Mouse (Mus musculus): Measurements from ENCODE around the gene Sema4d.

The Sema4d gene

DNA sequence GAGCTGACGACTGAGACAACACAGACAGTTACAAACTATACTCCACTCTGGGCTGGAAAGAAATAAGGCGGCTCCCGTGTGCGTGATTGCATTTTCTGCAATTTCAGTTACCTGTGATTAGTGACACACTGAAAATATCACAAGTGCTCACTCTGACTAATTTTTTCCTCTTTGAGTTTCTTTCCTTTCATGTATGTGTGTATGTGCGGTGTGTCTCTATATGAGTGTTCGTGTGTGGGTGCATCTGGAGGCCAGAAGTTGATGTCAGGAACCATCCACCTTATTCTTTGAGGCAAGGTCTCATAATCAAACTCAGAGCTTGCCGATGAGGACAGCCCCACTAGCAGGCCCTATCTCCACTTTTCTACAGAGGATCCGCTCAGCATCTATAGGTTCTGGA lies 81.5 kb downstream of the Sema4d start:
- TF ChIP-seq GATA4 (IDR thresholded peaks at IDR 0.05; ENCODE audit: insufficient replicate concordance, low read length), result no peak

DNA sequence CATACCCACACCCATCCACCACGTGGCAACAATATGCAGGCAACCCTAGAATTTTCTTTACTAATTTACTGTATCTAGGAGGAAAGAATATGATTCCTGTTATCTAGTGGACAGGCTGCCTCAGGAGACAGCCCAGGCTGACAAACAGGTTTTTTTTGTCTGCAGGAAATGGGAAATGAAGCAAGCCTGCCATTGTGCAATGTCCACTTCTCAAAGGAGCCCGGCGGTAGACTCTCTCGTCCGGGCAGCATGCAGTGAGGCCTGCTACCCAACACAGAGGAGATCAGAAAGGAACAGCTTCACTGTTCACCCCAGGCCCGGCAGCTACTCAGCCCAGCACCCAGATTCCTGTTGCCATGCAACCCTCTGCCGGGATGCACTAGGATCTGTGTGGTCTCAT lies 82.8 kb downstream of the Sema4d start:
- no peak for TF ChIP-seq GATA4 (IDR thresholded peaks at IDR 0.05; ENCODE audit: insufficient replicate concordance, low read length)

DNA sequence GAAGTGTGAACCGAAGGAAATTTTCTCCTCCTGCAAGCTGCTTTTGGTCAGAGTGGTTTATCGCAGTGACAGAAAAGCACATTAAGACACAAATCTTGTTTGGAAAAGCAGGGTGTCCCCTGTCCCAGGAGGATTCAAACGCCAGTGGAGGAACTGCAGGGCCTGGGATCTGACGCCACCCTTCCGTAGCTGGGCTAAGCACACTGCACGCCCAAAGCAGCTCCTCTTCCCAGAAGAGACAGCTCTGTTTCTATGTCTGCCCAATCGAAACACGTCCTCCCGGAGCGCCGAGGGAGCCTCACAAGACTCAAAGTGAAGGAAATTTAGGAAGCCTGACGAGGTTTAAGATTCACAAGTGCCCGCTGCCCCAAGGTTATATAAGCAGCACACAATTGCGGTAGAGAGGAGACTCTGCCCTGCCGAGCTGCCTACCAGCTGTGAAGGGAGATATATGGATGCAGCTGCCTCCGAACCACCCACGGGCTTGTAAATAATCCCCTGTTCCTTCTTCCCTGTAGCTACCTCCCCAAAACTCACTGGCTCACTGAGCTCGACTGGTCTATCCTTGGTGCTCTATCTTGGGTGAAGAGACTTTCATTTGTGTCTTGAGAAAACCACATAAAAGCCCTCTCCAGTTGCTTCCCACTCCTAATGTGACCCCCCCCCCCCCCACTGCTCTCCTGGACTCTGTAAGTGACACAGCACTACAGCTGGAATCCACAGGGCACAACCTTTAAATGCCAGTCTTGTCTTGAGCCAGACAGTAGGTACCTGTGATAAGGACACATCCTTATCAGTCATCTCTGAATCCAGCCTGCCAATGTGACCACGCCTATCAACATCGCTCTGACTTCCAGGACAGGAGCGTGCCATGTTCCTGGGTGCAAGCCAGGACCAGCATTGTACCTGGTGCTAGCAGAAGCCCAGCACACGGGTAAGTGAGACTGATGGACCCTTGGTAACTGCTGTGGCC lies 87.4 kb downstream of the Sema4d start:
- no peak for TF ChIP-seq GATA4 (IDR thresholded peaks at IDR 0.05; ENCODE audit: insufficient replicate concordance, low read length)

DNA sequence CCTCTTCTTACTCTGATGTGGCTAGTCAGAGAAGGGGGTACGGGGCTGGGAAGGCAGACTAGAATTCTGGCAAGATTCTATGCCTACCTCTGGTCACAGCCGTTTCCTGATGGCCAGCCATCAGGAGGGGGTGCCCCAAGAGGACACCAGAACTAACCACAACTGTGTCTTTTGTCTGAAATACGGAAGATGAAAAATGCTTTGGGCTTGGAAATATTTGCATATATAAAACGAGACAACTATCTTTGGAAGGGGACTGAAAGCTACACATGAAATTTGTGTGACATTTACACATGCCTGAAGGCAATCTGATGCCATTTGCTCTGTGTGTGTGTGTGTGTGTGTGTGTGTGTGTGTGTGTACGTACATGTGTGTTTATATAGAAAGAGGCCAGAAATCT lies 89.7 kb downstream of the Sema4d start:
- TF ChIP-seq GATA4 (IDR thresholded peaks at IDR 0.05; ENCODE audit: insufficient replicate concordance, low read length), result no peak

DNA sequence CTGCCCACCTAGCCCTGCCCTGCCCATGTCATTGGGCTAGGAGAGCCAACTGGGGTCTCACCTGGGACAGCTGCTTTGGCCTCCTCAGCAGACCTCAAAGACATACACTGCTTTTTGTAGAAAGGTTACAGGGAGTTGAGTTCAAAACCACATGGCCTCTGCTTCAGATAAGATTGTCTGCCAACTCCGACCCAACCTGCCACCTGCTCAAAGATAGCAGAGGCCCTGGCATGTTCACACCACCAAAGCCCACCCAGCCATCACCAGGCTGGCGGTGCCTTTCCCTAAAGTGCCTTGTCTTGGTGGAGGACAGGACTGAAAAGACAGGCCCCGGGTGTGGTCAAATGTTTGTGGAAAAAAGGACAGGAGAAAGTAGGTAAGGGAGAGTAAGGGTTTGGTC lies 95.2 kb downstream of the Sema4d start:
- no peak for TF ChIP-seq GATA4 (IDR thresholded peaks at IDR 0.05; ENCODE audit: insufficient replicate concordance, low read length)

DNA sequence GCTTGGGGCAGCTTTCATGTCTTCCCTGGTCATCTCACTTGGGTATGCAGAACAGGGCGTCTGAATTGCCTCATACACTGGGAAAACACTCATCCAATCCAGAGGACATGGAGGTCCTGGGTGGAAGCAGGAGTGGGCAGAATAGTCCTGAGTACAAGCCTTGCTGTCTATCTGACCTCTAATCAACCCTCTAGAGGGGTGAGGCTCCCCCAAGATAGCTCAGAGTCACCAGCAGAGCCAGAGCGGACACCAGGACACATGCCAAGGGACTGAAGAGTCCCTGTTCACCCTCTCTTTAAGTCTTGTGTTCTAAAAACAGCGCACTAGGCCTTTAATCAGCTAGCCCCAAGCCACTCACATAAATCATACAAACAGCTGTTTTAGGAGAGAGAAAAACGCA lies 95.7 kb downstream of the Sema4d start:
- TF ChIP-seq GATA4 (IDR thresholded peaks at IDR 0.05; ENCODE audit: insufficient replicate concordance, low read length), result no peak

DNA sequence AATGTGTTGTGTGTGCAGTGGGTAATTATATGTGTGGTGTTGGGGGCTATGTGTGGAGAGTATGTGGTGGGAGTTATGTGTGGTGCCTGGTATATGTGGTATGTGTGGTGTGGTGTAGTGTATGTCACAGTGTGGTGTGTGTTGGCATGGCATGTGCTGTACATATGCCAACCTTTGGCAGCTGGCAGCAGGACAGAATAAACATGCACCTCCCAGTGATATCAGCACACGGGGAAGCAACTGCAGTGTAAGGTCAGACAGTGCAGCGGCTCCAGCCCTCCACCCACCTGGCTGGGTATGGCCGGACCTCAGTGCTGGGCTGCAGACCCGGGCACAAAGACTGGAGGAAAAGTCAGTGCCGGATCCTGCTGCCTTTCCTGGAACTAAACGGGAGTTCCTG lies 96.1 kb downstream of the Sema4d start:
- TF ChIP-seq GATA4 (IDR thresholded peaks at IDR 0.05; ENCODE audit: insufficient replicate concordance, low read length), result no peak

DNA sequence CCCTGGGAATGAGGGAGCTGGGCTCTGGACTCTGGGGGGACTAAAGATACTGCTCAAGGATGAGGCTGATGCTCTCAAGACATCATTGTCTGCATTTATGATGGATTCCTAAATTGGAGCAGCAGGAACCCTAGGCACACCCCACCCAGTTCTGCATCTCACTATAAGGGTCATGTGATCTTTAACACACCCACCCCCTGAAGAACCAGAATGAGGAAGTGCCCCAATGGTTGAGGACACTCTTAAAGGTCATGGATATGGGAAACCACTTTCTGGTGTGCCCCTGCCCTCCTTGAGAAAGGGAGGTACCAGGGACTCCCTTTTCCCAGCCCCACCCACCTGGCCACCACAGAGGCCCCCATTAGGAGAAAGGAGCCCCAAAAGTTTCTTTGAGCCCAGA lies 97.1 kb downstream of the Sema4d start:
- TF ChIP-seq GATA4 (IDR thresholded peaks at IDR 0.05; ENCODE audit: insufficient replicate concordance, low read length), result no peak

DNA sequence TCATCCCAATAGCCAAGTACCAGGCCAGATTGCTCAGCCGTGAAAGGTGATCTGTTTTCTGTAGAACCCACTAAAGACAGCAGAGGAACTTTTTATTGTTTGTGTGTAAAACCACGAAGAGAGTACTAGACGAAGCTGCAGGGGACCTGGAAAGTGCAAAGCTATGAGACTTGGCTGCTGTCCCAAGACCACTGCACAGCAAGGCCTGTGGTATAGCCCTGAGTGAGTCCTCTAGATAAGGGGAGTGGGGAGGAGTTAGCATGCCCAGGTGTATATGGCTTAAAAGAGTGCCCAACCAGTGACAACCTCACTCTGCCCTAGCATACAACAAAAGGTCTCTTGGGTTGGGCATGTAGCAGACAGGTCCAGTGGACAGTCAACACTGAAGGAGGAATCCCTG lies 104.9 kb downstream of the Sema4d start:
- TF ChIP-seq GATA4 (IDR thresholded peaks at IDR 0.05; ENCODE audit: insufficient replicate concordance, low read length), result no peak

DNA sequence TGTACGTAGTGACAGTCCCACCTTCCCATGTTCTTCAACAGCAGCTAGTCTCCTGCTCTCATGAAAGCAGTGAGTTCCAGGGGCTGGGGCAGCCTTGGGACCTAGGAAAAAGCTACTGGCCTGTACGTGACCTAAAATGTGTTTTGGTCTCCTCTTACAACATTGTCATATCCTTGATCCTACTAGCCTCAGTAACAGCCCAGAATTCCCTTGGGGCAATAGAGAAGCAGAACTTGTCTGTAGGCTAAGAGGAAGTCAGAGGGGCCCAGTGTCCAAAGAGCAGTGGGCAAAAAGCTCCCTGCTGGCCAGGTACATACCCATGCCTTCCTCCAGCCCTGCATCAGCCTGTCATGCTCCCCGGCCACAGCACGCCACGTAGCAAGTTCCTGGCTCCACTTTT lies 106.6 kb downstream of the Sema4d start:
- no peak for TF ChIP-seq GATA4 (IDR thresholded peaks at IDR 0.05; ENCODE audit: insufficient replicate concordance, low read length)

DNA sequence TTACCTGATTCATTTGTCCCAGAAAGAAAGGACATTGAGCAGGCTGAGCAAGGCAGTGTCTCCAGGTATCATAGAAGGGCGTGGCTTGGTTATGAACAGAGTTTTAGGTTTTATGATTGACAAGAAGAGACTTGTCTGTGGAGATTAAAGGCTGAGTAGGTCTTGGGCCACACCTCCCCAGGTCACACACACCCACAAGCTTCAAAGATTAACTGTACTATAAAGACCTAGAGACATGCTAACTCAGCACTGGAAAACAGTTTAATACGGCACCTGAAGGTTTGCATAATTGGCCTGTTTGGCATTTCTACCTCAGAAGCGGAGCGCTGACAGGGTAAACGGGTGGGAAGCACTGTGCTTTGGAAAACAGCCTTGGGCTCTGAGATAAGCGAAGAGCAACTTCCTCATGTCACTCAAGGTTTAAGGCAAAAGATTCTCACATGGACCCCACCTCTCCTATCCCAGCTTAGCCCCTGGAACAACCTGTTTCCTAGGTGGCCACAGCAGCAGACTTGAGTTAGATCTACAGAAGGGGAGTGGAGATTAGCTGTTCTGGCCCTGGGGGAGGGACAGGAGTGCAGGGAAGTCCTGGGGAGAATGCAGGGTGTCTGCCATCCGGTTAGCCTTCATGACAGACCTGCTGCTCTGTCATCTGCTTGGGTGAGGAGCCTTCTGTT lies 108.1 kb downstream of the Sema4d start:
- TF ChIP-seq GATA4 (IDR thresholded peaks at IDR 0.05; ENCODE audit: insufficient replicate concordance, low read length), result no peak

DNA sequence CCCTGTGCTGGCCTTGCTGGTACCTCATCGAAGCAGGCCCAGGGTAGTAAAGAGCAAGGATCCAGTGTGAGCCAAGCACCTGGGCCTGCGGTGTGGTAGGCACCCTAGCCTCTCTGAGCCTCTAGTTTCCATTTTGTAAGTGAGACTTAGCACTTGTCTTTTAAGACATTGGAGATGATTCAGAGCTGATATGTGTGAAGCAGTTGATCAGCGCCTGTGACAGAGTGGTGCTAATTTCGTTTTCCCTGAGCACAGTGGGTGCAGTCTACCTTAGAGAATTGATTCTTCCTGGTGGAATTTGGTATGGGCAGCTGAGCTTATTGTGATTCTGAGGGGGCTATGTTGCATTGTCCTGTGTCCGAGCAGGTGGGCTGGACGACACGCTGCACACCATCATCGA lies 111.9 kb downstream of the Sema4d start:
- TF ChIP-seq GATA4 (IDR thresholded peaks at IDR 0.05; ENCODE audit: insufficient replicate concordance, low read length), result no peak

DNA sequence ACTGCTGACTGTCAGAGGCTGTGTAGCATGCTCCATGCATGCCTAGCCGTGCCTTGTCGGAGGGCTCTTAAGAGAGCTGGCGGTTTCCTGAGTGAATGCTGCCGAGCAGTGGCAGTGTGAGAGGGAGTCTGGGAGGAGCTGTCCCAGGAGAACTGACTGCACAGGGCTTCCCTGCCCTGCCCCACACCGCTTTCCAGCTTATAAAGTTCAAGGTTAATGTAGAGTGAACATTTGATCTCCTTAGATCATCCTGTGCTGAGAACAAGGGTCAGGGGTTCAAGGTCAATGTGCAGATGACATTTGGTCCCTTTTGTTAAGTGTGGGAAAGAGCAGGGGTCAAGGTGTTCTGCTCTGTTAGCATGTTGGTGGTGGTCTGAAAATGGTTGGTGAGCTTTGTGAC lies 112.5 kb downstream of the Sema4d start:
- TF ChIP-seq GATA4 (IDR thresholded peaks at IDR 0.05; ENCODE audit: insufficient replicate concordance, low read length), result no peak

DNA sequence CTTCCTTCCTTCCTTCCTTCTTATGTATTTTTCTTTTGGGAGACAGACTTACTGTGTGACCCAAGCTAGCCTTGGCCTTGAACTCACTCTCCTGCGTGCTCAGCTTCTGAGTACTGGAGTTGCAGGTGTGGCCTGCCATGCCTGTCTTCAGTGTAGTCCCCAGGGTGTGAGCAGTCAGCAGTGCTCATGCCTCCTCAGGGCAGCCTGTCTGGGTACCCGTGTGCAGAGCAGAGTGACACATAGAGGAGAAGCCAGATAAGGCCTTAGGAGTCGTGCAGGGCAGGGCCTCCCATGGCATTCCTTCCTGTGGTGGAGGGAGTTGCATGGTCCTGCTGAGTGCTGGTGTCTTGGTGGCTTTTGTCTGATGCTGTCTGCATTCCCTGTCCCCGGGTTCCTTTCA lies 114.2 kb downstream of the Sema4d start:
- no peak for TF ChIP-seq GATA4 (IDR thresholded peaks at IDR 0.05; ENCODE audit: insufficient replicate concordance, low read length)

DNA sequence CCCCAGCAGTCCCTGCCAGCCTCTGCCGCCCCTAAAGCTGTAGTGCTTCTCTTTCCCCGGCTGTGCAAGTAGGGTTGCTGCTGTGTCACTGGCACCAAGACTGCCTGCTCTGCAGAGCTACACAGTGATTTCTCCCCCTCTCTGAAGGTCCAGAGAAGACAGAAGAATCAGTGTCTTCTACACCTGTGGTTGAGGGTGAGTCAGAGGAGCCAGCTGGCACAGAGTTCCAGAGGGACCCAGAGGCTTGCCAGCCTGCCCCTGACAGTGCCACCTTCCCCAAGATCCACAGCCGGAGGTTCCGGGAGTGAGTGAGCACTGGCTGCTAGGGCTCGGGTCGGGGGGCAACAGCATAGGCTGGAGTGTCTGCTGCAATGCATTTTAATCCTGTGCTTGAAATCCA lies 114.9 kb downstream of the Sema4d start:
- TF ChIP-seq GATA4 (IDR thresholded peaks at IDR 0.05; ENCODE audit: insufficient replicate concordance, low read length), result no peak

DNA sequence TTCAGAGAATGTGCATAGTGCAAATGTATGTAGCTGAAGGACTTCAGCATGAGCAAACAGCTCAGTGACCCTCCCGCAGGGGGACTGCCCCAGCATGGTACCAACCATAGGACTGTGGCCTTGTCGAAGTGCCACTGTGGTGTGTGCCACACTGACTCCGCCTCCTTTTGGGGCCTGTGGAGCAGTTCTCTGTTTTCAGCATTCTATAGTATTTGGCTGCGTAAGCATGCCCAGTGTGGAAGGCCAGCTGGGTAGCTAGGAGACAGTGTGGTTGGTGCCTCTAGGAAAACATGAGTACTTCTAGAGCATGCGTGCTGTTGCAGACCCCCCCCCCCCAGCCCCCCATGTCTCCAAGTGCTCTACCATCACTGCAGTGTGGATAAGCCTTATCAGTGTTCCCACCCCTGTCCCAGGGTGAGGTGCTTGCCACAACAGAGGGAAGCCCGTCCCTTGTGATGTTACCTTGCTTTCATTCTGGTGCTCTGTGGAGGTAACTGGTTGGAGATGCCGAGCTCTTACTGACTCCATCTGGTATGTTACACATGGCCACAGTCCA lies 115.8 kb downstream of the Sema4d start:
- TF ChIP-seq GATA4 (IDR thresholded peaks at IDR 0.05; ENCODE audit: insufficient replicate concordance, low read length), result no peak

Measured in liver, adult (tissue).